Mouse (Mus musculus): ENCODE data around the gene Cadm1.
A peak's percentile ranks its signal among the peaks of the same experiment; 100 is the strongest.

The Cadm1 gene

DNA sequence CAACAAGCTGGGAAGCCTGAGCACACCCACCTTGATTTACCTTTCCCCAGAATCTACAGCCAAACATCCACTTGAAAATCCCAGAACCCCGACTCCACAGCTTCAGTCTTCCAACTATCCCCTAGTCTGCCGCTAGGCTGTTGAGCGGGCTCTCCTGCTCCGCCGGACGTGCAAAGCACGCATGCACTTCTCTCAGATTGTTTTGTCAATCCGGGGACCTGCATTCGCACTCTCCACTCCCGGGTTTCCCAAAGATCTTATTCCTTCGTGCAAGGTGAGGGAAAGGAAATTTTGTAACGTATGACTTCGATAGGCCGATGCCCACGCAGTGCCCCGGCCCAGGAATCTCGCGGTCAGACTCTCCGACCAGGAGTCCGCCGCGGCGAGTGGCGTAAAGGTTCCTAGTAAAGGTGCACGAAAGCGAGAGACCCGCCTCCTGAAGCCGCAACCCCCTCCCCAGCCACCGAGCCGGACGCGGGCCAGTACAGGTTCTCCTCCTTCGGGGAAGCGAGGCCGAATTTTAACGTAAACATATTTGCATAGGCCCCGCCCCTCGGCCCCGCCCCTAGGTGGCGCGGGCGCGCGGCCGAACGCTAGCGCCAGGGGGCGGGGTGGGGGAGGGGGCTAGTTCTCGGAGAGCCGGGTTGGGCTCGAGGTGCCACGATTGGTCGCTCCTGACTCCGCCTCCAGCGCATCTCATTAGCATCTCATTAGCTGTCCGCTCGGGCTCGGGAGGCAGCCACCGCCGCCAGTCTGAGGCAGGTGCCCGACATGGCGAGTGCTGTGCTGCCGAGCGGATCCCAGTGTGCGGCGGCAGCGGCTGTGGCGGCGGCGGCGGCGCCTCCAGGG, at the start of gene Cadm1:
Gene Cadm1 (plus strand): TSS at position 572 of the 849 bp plus-strand sequence.
- DNase-seq (ENCODE audit: low spot score in 2 of 2) = peak; percentile 74

DNA sequence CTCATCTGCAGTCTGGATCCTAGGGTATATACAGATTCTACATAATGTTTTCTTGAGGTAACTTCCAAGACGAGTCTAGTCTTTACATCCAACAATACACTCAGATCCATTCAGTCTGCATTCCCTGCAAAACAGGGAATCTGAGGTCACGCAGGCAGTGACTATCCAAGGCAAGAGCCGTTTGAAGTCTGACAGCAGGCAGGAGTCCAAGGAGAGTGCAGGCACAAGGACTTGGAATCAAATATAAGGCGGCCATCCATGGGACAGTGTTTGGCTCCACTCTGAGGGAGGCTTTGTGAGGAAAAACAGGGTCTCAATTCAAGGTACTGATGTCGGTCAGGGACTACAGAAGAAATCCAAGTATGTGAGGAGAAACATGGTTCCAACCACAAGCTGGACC, 45.5 kb upstream of the Cadm1 start:
- no peak for DNase-seq (ENCODE audit: low spot score in 2 of 2)

DNA sequence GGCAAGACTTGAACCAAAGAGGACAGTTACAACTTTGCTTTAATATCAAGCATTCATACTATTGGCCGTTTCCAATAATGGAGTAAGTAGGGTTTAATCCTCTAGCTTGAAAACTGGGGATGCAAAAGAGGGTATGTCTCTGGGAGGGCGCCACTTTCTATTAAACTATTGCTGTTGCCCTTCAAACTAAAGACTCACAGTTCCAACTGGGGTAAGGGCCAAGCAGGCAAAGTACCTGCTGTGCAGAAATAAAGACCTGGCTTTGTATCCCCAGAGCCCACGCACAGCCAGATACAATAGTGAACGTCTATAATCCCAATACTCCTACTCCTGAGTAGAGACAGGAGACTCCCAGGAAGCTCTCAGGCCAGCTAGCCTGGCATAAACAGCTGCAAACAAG, 44.8 kb upstream of the Cadm1 start:
- no peak for DNase-seq (ENCODE audit: low spot score in 2 of 2)

DNA sequence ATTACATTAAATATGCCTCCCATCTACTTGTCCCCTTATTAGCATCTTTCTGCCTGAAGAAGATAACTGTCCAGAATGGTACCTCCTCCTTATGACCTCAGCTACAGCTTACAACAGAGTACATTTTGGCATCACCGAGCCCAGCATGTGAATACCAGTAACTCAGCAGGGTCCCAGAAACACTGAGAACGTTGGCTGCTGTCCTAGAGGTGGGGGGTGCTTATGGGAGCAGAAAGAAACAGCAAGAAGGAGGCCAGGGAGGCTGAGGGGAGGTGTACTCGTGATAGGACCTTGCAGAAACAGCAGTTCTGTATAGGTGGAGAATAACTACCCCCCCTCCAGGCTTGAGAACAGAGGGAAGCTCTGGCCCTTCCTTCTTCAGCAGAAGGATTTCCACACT, 30.2 kb upstream of the Cadm1 start:
- no peak for DNase-seq (ENCODE audit: low spot score in 2 of 2)

DNA sequence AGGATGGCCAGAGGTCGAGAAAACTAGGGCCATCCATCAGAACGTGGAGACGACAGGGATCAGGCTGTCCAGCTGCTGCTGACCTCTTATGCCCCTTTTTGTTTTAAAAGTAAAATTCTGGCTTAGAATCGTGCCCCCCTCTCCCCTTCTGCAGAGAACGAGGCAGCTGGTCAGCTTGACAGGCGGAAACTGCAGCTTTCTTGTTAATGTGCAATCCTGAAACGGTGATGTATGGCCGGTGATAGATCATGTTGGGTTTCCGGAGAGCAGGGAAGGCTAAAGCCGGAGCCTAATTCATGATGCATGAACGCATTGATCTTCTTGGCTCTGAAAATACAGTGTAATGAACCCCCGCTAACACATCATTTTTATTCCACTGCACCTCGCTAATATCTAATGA, 24.0 kb upstream of the Cadm1 start:
- DNase-seq (ENCODE audit: low spot score in 2 of 2) = no peak

DNA sequence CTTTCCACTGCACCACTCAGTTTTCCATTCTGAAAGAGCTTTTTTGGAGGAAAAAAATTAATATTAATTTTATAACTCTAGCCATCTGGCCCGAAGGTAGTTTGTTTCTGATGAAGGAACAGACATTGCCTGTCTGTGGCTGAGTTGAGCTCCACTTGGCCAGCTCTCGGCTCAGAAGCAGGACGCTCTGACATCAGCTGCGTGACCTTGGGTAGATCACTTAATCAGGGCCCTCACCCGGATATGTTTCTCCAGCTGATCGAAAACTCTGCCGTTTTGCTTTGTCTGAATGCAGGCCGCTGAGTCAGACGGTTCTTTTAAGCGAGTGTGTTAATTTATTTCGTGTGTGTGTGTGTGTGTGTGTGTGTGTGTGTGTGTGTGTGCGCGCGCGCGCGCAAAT, 23.1 kb upstream of the Cadm1 start:
- DNase-seq (ENCODE audit: low spot score in 2 of 2) = no peak

DNA sequence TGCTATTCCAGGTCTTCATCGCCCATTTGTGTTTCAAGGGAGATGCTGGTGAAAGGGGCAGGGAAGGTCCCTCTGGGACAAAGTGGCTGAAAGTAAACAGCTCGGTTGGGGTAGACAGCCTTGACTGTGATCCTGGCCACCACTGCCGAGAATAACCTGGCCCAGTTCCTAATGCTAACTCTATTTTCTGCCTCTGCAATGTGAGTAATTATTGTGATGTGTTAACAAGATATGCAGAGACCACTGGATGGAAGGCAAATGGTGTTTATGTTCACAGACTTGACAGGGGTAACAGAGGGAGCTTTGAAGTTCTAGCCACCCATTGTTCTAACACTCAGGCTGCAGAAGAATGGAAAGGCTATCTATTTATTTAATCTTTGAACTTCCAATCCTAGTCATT, 21.9 kb upstream of the Cadm1 start:
- no peak for DNase-seq (ENCODE audit: low spot score in 2 of 2)

DNA sequence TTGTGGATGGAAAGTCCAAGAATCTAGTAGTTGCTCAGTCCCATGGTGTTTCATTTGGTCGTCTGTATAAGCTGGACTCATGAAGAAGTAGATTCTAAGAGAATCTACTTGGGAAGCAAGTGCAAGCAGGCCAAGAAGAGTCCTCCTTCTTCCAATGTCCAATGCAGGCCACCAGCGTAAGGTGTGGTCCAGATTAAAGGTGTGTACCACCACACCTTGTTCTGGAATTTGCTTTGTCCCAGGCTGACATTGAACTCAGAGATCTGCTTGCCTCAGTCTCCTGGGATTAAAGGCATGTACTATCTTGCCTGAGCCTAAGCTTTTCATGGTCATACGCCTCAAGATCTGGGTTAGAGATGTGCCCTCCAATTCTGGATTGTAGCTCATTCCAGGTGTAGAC, 17.5 kb upstream of the Cadm1 start:
- no peak for DNase-seq (ENCODE audit: low spot score in 2 of 2)

DNA sequence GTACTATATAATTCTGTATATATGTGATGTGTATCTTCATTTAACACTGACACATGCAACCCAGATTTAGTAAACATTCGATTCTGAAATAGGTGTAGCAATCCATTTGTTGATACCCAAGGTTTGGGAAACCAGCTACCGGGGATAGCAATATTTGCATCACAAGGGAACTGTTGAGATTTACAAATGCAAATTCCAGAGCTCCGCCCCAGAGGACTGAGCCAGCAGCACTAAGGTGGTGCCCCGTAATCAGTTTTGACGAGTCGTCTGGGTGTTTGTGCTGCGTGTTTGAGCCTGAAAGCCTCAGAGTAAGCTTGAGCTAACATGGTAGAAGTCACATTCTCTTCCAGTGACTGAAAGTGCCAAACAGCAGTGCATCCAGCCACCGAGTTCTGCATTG, 15.7 kb upstream of the Cadm1 start:
- no peak for DNase-seq (ENCODE audit: low spot score in 2 of 2)

DNA sequence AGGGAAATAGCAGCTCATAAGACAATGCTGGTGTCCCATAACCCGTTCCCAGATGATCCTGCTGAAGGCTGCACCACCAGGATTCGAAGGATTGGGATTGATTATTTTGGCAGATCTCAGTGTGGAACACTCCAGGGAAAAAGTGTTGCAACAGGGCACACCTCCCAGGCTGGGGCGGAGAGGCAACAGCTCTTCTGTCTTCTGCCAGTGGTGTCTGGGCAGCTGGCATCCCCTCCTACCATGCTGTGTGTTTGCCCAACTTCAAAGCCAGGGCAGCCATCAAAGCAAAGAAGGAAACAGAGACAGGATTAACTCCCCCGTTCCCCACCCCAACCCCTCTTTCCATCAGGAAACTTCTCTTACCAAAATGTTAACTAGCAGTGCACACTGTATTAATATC, 13.7 kb upstream of the Cadm1 start:
- no peak for DNase-seq (ENCODE audit: low spot score in 2 of 2)

DNA sequence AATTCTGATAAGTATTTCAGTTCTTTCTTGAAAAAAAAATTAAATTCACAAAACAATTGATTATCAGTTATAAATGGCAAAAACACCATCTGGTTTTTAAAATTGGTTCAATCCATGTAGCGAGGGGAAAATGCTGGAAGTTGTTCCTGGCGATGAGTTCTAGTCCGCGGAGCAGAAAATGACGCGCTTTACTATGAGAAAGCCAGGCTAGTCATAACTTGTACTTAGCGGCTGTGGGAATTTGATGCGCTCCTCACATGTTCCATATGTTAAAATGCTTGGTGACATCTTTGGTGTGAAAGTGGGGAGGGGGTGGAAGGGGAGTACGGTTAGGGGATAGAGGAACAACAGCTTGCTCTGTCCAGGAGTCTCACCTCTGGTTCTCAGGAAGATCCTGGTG, 2.7 kb upstream of the Cadm1 start:
- DNase-seq (ENCODE audit: low spot score in 2 of 2) = no peak

DNA sequence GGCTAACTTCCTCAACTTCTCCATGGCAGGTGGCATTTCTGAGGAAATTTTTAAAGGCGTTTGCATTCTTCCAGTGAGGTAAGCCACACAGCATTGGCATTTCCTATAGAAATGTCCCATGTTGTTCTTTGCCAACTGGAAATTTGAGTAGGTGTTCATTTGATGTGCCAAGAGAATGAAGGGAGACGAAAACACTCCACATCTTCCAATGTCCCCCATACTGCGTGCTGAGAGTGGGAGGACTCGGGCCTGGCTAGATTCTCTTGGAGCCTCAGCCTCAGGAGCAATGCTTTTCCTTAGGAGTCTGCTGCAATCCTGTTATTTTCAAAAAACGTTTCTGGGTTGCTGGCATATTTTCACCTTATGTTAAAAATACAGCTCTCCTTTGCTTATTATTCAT, 2.2 kb upstream of the Cadm1 start:
- DNase-seq (ENCODE audit: low spot score in 2 of 2) = no peak

DNA sequence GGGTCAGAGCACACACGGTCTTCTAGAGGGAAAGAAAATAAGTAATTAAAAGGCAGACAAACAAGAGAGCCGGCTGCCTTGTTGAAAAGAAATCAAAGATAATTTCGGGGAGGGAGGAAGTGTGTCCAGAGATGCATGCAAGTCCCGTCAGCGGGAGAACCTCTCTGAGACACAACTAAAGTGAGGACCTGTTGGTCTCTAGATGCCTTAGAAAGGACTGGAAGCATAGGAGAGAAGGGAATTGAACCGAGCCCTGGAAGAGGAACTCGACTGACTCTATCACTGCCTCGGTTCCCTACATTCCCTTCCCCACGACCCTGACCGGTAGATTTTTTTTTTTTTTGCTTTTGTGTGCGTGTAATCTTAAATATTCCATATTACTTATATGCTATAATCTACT, 791 bp upstream of the Cadm1 start:
- DNase-seq (ENCODE audit: low spot score in 2 of 2) = no peak

DNA sequence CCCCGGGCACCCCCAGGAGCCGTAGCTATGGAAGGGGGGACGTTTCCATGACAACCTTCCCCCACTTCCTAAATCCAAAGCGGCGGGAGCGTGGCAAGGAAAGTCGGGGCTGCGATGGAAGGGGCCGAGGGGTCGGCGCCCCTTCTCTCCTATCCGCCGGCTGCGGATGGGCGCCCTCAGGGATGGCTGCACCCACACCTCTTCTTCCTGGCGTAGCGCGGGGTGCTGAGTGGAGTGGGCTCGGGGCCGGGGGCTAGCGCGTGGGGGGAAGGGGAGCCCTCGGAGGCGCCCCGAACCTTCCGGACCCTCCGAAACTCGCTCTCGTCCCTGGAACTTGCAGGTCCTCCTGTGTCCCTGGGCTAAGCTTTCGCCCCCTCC, 560 bp downstream of the Cadm1 start:
- no peak for DNase-seq (ENCODE audit: low spot score in 2 of 2)

DNA sequence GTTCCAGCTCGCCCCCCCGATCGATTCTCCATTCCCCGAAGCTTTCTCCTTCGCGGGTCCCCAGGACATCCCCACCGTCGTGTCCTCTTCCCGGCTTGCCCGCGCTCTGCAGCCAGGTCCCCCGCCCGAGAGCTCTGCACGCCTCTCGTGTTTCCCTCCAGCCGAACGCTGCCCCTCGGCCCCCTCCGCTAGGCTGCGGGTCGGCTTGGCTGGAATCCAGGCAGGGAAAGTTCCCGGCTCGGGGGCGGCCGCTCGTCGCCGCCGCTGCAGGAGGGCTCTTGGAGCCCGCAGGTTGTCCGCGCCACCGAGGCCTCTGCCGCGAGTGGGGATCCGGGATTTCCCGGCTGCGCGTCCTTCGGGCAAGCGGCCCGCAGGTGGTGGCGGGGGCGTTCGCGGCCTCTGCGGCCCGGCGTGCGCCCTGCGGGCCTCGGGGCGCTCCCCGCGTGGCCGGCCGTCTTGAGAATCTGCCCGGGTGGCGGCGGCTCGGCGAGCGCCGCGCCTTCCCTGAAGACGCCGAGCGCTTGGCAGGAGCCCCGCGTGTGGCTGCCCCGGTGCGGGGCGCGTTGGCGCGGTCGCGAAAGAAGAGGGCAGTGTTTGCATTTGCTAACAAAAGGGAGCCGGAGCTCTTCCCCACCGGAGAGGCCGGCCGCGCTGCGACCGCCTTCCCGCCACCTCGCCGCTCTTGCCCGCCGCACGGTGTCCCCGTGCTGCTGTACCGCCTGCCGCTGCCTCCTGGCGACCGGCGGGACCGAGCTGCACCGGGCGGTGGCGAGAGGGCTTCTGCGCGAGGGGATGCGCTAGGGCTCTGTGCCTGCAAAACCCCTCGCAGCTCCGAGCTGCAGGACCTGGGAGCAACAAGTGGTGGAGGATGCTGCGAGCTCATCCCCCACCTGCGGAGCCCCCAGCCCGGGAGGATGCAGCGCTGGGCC, 1.2 kb downstream of the Cadm1 start:
- DNase-seq (ENCODE audit: low spot score in 2 of 2) = no peak

DNA sequence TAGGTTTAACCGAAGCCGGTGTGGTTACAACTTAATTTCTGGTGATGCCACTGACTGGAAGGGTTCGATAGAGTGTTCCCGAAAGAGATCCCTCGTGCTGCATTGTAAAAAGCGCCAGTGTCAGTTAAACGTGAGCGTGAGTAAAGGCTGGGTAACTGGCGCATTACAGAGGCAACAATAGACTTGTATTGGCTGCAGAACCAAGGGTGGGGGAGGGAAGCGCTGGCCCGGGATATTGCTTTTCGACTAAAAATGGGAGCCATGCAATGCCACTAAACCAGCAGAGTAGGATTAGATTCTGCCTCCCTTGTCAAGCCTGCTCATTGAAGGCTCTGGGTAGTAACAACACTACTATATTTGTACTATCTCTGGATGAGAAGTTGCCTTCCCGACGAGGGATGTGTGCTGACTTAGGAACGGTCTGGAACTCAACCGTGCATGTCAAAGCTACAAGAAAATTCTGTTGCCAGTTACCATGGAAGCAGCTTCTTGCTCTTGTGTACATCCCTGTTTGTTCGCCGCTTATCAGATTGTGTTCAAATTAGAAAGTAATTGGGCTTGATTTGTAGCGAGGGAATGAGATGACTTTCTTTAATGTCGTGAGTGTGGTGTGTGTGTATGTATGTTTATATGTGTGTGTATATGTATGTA, 2.4 kb downstream of the Cadm1 start:
- DNase-seq (ENCODE audit: low spot score in 2 of 2) = no peak

DNA sequence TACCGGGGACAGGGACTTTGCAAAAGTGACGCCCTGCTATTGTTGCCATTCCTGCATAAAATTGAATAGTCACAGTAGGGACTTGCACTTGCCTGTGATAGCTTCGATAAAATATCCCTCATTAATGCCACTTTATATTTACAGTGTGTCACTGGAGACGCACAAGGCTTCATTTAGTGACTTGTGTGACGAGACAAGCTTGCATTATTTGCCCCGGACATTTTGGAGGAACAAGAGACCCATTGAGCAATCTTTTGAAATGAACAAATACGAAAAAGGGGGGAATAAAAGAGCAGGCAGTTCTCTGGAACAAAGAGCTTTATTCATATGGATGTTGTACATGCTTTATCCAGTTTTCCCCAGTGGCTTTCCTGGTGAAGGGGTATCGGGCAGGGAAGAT, 3.5 kb downstream of the Cadm1 start:
- no peak for DNase-seq (ENCODE audit: low spot score in 2 of 2)

DNA sequence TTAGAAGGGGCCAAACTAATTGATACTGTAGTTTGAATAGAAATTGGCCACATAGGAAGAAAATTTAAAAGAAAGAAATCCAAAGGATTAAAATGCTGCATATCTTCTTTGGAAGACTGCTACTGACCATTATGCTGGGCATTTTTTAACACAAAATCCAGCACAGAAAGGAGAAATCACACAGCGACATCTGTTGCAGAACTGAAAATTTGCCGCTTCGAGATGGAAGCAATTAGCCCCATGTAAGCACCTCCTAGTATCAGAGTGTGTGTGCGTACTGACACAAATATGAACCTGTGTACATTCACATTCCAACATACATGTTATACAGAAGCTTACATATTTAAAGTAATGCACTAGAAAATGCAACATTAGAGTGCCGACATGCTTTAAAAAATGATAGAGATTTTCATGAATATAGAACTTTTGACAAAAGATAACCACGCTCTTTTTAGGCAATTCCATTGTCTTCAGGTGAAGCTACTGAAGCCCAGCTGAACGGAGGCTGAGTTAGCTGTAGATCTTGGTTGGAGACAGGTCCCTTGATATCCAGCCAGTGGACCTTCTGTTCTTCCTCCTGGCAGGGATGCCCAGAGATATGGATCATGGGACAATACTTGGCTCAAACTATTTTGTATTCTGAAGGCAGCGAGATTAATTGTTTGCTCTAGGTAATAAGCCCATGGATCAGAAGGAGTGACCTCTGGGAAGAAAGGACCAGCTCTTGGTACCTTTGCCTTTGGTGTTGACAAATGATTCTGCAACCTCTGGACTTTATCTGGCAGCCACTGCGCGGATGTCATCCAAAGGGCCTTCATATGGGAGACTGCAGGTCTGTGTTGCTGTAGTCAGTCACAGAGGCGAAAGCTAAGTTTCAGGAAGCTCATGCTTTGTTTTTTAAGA, 4.9 kb downstream of the Cadm1 start:
- DNase-seq (ENCODE audit: low spot score in 2 of 2) = no peak

DNA sequence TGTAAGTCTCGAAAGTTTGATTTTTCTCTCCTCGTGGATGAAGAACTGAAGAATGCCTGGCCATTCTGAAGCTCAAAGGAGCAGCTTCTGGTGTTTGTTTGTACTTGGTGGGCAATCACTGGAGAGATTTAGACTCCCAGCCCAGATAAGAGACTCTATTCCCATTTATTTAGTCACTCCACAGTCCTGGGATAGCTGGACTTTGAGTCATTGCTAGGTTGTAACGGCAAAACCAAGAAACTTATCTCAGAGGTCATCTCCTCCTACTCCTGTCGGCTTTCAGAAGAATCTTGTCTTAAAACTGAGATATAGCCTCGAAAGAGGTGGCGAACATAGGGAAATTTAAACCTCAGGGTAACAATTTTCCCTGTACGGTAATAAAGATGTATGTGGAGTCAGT, 15.3 kb downstream of the Cadm1 start:
- no peak for DNase-seq (ENCODE audit: low spot score in 2 of 2)

DNA sequence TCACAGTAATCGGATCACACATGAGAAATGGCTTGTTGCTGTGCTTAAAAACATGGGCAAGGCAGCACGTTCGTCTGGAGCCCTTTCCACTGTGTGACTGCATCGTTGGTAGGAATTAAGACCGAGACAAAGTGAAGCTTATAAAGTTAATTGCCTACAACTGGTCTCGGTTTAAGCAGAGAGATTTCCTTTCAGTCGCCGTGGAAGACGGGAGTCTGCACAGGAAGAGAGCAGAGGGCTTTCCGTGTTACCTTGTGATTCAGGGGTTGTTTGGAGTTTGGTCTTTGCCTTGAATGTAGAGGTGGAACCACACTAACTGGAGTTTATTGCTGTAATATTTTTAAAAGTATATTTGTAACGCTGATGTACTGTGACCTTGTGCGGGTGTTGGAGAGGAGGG, 15.7 kb downstream of the Cadm1 start:
- DNase-seq (ENCODE audit: low spot score in 2 of 2) = no peak

DNA sequence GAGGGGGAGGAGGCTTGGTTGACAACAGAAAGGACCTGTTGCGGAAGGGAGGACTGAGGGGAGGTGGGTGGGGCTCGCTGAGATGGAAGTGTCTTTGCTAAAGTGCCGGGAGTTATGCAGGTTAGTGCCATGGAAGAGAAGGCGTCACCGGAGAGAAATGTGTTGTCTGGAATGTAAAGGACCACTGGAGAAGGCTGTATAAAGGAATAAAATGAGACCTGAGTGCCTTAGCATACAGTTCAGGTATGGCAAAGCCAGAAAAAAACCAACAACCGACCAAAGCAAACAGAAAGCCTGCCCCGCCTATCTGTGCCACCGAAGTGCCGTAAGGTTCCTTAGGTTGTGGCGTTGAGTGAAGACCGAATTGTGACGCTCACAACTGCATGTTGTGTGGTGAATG, 18.4 kb downstream of the Cadm1 start:
- DNase-seq (ENCODE audit: low spot score in 2 of 2) = no peak

DNA sequence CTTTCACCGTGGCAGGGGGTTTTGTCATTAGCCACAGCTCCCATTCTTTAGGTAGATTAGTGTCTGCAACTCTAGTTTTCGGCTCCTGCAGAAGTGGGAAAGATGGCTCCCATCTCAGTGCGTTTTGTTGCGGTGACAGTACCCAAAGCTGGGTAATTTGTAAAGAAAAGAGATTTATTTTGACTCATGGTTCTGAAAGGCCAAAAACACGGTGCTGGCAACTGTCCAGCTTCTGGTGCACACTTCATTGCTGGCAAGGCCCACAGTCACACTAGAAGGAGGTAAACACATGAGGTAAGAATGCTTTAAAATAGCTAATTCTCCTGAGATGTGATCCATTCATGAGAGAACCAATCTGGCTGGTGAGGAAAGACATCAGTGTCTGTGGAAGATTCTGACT, 18.9 kb downstream of the Cadm1 start:
- DNase-seq (ENCODE audit: low spot score in 2 of 2) = no peak

All from natural killer cell, adult 2 months (primary cell).